Mouse (Mus musculus) heart, embryonic 15.5 days (tissue): ENCODE measurements around the gene Samd11. TPM values are rescaled to one million over a fixed set of nuclear protein-coding genes. Genes with fewer than 3 reads are reported as not detected.

Experiments
- microRNA-seq: library from miRNA; unstranded; fragments of <30 nt; microRNA quantifications from one replicate; pipeline ENCODE4, GENCODE M21; 2016
- polyA plus RNA-seq: library from polyadenylated mRNA; unstranded; fragments of >200 nt; fragmentation: Nextera tagmentation; extraction: Ambion mirVana; gene quantifications from 2 replicates; pipeline ENCODE4 v1.2.1, GENCODE M21; 2015

Samd11 gene
- polyA plus RNA-seq, 1 experiment from 2014 or later = 0.31 TPM

Small RNA genes within 50 kb of the gene (microRNA-seq; reads per million reads assigned to microRNA genes)
- 3.8 reads per million, percentile 13 among the genes with 10 or more reads in this experiment for gene Mir7658

Other genes starting within 250 kb of the Samd11 start
- 0.36 and 0.55 TPM in 2 replicates for gene Tnfrsf4, start 241.8 kb downstream of the Samd11 start, polyA plus RNA-seq
- gene Tnfrsf18, start 229.5 kb downstream of the Samd11 start, polyA plus RNA-seq = 1.9 and 2.9 TPM in 2 replicates
- 0.59 and 1.1 TPM in 2 replicates for gene Ttll10, start 196.2 kb downstream of the Samd11 start, polyA plus RNA-seq
- gene 9430015G10Rik, start 145.7 kb downstream of the Samd11 start, polyA plus RNA-seq = 11.6 and 19.4 TPM in 2 replicates
- 0.19 and 0.30 TPM in 2 replicates for gene Rnf223, start 125.1 kb downstream of the Samd11 start, polyA plus RNA-seq
- 38.0 and 51.4 TPM in 2 replicates for gene Agrn, start 58.2 kb downstream of the Samd11 start, polyA plus RNA-seq
- gene Isg15, start 54.8 kb downstream of the Samd11 start, polyA plus RNA-seq = 2.7 and 8.7 TPM in 2 replicates
- gene AW011738, start 52.4 kb downstream of the Samd11 start, polyA plus RNA-seq = 3.0 and 5.0 TPM in 2 replicates
- gene Perm1, start 39.8 kb downstream of the Samd11 start, polyA plus RNA-seq = 9.7 and 10.8 TPM in 2 replicates
- 11.6 and 17.5 TPM in 2 replicates for gene Plekhn1, start 20.8 kb downstream of the Samd11 start, polyA plus RNA-seq
- gene Noc2l, start 19.6 kb downstream of the Samd11 start, polyA plus RNA-seq = 29.1 and 46.4 TPM in 2 replicates
- gene Vmn2r-ps159, start 75.4 kb upstream of the Samd11 start, polyA plus RNA-seq = not detected in 2 replicates